Comparison of ENCODE assay signal across 10 mouse cellular contexts in the genomic region with DNA sequence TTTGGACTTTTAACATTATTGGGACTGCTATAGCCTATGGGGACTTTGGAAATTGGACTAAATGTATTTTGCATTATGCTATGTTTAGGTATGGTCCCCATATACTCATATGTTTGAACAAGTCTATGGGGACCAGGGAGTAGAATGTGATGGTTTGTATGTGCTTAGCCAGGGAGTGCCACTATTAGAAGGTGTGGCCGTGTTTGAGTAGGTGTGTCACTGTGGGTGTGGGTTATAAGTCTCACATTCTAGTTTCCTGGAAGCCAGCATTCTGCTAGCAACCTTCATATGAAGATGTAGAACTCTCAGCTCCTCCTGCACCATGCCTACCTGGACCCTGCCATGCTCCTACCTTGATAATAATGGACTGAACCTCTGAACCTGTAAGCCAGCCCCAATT. TPM values are rescaled to one million over a fixed set of nuclear protein-coding genes. Genes with fewer than 3 reads are reported as not detected.
"Had no signal": no experiment of that assay in that cellular context is flagged by ENCODE, and none has a peak within 500 bp of the region (broad histone marks: within the 10 kb centered on the region; RNA-seq: fewer than 3 reads in every experiment).

No protein-coding gene starts in this region.

RNA-seq across cellular contexts. Expression of a gene that starts 5.3 kb away (rescaled TPM):
- polyA plus RNA-seq: heart, embryonic 10.5 days had no signal

RNA-seq across cellular contexts. Expression of a gene that starts 37.0 kb away (rescaled TPM):
- polyA plus RNA-seq: inflammation-experienced regulatory T-cells, adult 6 months; limb, embryonic 10.5 days had no signal

RNA-seq across cellular contexts. Expression of a gene that starts 54.3 kb away (rescaled TPM):
- polyA plus RNA-seq: hindbrain, embryonic 10.5 days; hindbrain, embryonic 12.5 days; hindbrain, embryonic 14.5 days; hindbrain, embryonic 16.5 days; kidney, embryonic 15.5 days; kidney, postnatal 0 days; limb, embryonic 10.5 days; limb, embryonic 12.5 days had no signal
